Comparison of ENCODE assay signal across 17 mouse cellular contexts in the genomic region with DNA sequence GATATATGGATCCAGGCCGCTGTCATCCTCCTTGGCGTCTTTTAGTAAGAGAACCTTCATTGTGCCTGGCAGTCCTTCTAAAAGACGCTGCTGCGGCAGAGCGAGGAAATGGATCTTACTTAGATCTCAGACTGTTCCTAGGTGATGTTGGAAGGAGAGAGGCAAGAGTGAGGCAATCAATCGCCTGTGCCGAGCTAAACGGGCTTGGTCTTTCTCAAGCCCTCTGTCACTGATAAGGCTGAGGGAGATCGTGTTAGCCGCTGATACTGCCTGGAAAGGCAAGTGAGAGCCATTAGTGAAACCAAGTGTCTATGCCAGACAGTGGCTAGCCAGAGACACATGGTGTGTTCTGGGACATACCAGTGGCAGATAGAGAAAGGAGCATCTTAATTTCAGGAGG. TPM values are rescaled to one million over a fixed set of nuclear protein-coding genes. Genes with fewer than 3 reads are reported as not detected.
A peak's percentile ranks its signal among the peaks of the same experiment; 100 is the strongest.
DNase-seq lines count a peak whose midpoint lies in the region; ATAC-seq and TF ChIP-seq lines count a peak whose summit lies in the region.
"Had no signal": no experiment of that assay in that cellular context is flagged by ENCODE, and none has a peak within 500 bp of the region (broad histone marks: within the 10 kb centered on the region; RNA-seq: fewer than 3 reads in every experiment).

No protein-coding gene starts in this region.

- peak; percentile 71 for ATAC-seq in G1E (ENCODE audit: extremely low read depth, insufficient number of reproducible peaks, low FRiP score, poor library complexity, severe bottlenecking)
- ATAC-seq in erythroid progenitor cell, adult 5-6 weeks (replicated peaks; ENCODE audit: low FRiP score, poor library complexity, severe bottlenecking): peak; percentile 83
- peak; percentile 82 for ATAC-seq in megakaryocyte progenitor cell, adult 5-6 weeks (replicated peaks; ENCODE audit: poor library complexity)
- ATAC-seq: forebrain, embryonic 13.5 days had no signal

- H3K27me3 ChIP-seq in G1E (ENCODE audit: insufficient read depth, low read length): no peaks in the 10 kb centered on the region
- H3K27me3 ChIP-seq: forebrain, embryonic 13.5 days had no signal

- peaks cover 71% of the 10 kb centered on the region for H3K4me1 ChIP-seq in G1E (ENCODE audit: insufficient read depth, low read depth, low read length)
- H3K4me1 ChIP-seq: embryonic facial prominence, embryonic 10.5 days; forebrain, embryonic 13.5 days had no signal

- TF ChIP-seq CTCF in G1E (IDR thresholded peaks at IDR 0.05; ENCODE audit: low read depth, low read length): no peak

- peak overlapping the region; percentile 61 for H3K4me3 ChIP-seq in G1E (ENCODE audit: low read depth, low read length)
- H3K4me3 ChIP-seq: embryonic facial prominence, embryonic 10.5 days; forebrain, embryonic 13.5 days had no signal

- DNase-seq in embryo, embryonic 10.5 days (ENCODE audit: low spot score): peak; percentile 2
- DNase-seq in embryo, embryonic 11 days: no peak
- DNase-seq in G1E (ENCODE audit: low spot score): peak; percentile 65
- no peak for DNase-seq in B cell, adult 2 months
- no peak for DNase-seq in right cerebral cortex, postnatal 14 days
- no peak for DNase-seq in thymus, postnatal 36 days
- DNase-seq: gastrocnemius, postnatal 36 days; kidney, adult 2 months; left cerebral cortex, postnatal 4 days; lung, postnatal 14 days; right cerebral cortex, postnatal 25 days; thymus, adult 2 months had no signal

- H3K9me3 ChIP-seq in G1E (replicated peaks): no peaks in the 10 kb centered on the region
- H3K9me3 ChIP-seq: embryonic facial prominence, embryonic 10.5 days; forebrain, embryonic 13.5 days had no signal

- peaks cover 58% of the 10 kb centered on the region for H3K36me3 ChIP-seq in G1E (replicated peaks)

RNA-seq across cellular contexts. Expression of gene Bccip, which starts 6.8 kb away (rescaled TPM):
- total RNA-seq in G1E (2014; fragmentation: Nextera tagmentation) (60.0 and 61.6 TPM in 2 replicates), G1E (2017) (92.2 and 103 TPM in 2 replicates)
- 117 and 130 TPM in 2 replicates for polyA plus RNA-seq in G1E (2012)
- total RNA-seq in erythroid progenitor cell, adult 5-6 weeks (2015; ENCODE audit: low replicate concordance): 36.0 and 87.6 TPM in 2 replicates
- 39.5 and 56.6 TPM in 2 replicates for total RNA-seq in erythroid progenitor cell, adult 5-6 weeks (2017; ENCODE audit: low replicate concordance)
- total RNA-seq in megakaryocyte progenitor cell, adult 5-6 weeks (2015): 106 TPM in 2 replicates
- total RNA-seq in megakaryocyte progenitor cell, adult 5-6 weeks (2017): 105 and 140 TPM in 2 replicates

RNA-seq across cellular contexts. Expression of gene Uros, which starts 7.5 kb away (rescaled TPM):
- total RNA-seq in G1E (2014; fragmentation: Nextera tagmentation) (18.3 and 33.8 TPM in 2 replicates), G1E (2017) (25.7 and 26.7 TPM in 2 replicates)
- 1.8 and 2.9 TPM in 2 replicates for polyA plus RNA-seq in G1E (2012)
- total RNA-seq in erythroid progenitor cell, adult 5-6 weeks (2015; ENCODE audit: low replicate concordance): 390 and 410 TPM in 2 replicates
- 315 and 333 TPM in 2 replicates for total RNA-seq in erythroid progenitor cell, adult 5-6 weeks (2017; ENCODE audit: low replicate concordance)
- total RNA-seq in megakaryocyte progenitor cell, adult 5-6 weeks (2015): 14.3 and 21.7 TPM in 2 replicates
- total RNA-seq in megakaryocyte progenitor cell, adult 5-6 weeks (2017): 18.3 and 23.3 TPM in 2 replicates

RNA-seq across cellular contexts. Expression of gene Mmp21, which starts 22.5 kb away (rescaled TPM):
- total RNA-seq in G1E (2014; fragmentation: Nextera tagmentation) (not detected in 2 replicates), G1E (2017) (not detected in 2 replicates)
- not detected in 2 replicates for polyA plus RNA-seq in G1E (2012)
- not detected in 2 replicates for total RNA-seq in erythroid progenitor cell, adult 5-6 weeks (2015; ENCODE audit: low replicate concordance)
- 1.2 TPM in 1 of 2 replicates, not detected in the other for total RNA-seq in erythroid progenitor cell, adult 5-6 weeks (2017; ENCODE audit: low replicate concordance)
- not detected in 2 replicates for total RNA-seq in megakaryocyte progenitor cell, adult 5-6 weeks (2015)
- 0.03 TPM in 1 of 2 replicates, not detected in the other for total RNA-seq in megakaryocyte progenitor cell, adult 5-6 weeks (2017)
- total RNA-seq: gastrocnemius, postnatal 36 days; heart, postnatal 25 days; left cerebral cortex, postnatal 4 days had no signal
- polyA plus RNA-seq: kidney, adult 2 months; thymus, adult 2 months had no signal

Comparison
In these comparisons a context has a peak if more than half of its experiments do, and no peak if none do; other contexts are left out.
1. DNase-seq: peak in embryo, embryonic 10.5 days (single experiment) and G1E (single experiment); none in embryo, embryonic 11 days (single experiment), B cell, adult 2 months (0 of 2), right cerebral cortex, postnatal 14 days (single experiment) and thymus, postnatal 36 days (0 of 2).
2. RNA of gene Uros, which starts 7.5 kb away (total RNA-seq): 315 to 410 TPM in erythroid progenitor cell, adult 5-6 weeks; 18.3 to 33.8 TPM in G1E and 14.3 to 23.3 TPM in megakaryocyte progenitor cell, adult 5-6 weeks; every median in the first group is over 4 times any median in the second.
3. Peak in every context shown above with its lines, with median percentiles within 50 percentile points of each other: ATAC-seq.